Mouse (Mus musculus): ENCODE measurements at regions not wholly inside any gene's neighbourhood (a gene's known extent, or its start where the extent isn't known, plus 50 kb on each side); places are given as distances from the start of the nearest gene placed in this dataset.

GRCm38 (mm10) chr5:116776450-116776849 is 184.8 kb upstream of the Srrm4 start:
- no peak for DNase-seq (ENCODE audit: low spot score)
- Histone ChIP-seq H3K4me3 (ENCODE audit: low read depth, low read length) (no peak overlapping the region), H3K27ac (replicated peaks; ENCODE audit: low read depth, low read length) (no peak overlapping the region), H3K27me3 (replicated peaks; ENCODE audit: control insufficient read depth, insufficient read depth, low read length) (no peaks in the 10 kb centered on the region), H3K9ac (ENCODE audit: low read depth, low read length) (no peak overlapping the region), H3K36me3 (ENCODE audit: control insufficient read depth, insufficient read depth, low read length) (no peaks in the 10 kb centered on the region), H3K4me1 (ENCODE audit: control insufficient read depth, insufficient read depth, low read length) (no peaks in the 10 kb centered on the region), H3K4me2 (ENCODE audit: low read depth, low read length) (no peak overlapping the region), H3K9me3 (ENCODE audit: control insufficient read depth, low read length) (no peaks in the 10 kb centered on the region)
- 46% methylated on average over 2 of the region's 2 CpGs for WGBS
- no peak for ATAC-seq (ENCODE audit: low read depth)

- Histone ChIP-seq H3K27me3 (replicated peaks; ENCODE audit: control insufficient read depth, insufficient read depth, low read length) (no peaks in the 10 kb centered on the region), H3K27ac (replicated peaks; ENCODE audit: low read depth, low read length) (no peak overlapping the region), H3K4me3 (ENCODE audit: low read depth, low read length) (no peak overlapping the region), H3K9ac (ENCODE audit: low read depth, low read length) (no peak overlapping the region), H3K9me3 (ENCODE audit: control insufficient read depth, low read length) (peaks cover 7% of the 10 kb centered on the region; the same call in 1 of the 2 replicates), H3K4me2 (ENCODE audit: low read depth, low read length) (no peak overlapping the region), H3K4me1 (ENCODE audit: control insufficient read depth, insufficient read depth, low read length) (no peaks in the 10 kb centered on the region), H3K36me3 (ENCODE audit: control insufficient read depth, insufficient read depth, low read length) (no peaks in the 10 kb centered on the region)
- ATAC-seq (ENCODE audit: low read depth) (no peak), DNase-seq (ENCODE audit: low spot score) (no peak)
- WGBS, result 72% methylated on average over 2 of the region's 2 CpGs
Observed at GRCm38 (mm10) chr5:116766261-116766660, 174.6 kb upstream of the Srrm4 start.

GRCm38 (mm10) chr5:116761323-116761722 is 169.7 kb upstream of the Srrm4 start:
- WGBS, result 87% methylated on average over 6 of the region's 6 CpGs
- ATAC-seq (ENCODE audit: low read depth), result no peak
- Histone ChIP-seq H3K4me3 (ENCODE audit: low read depth, low read length) (no peak overlapping the region), H3K9ac (ENCODE audit: low read depth, low read length) (no peak overlapping the region), H3K9me3 (ENCODE audit: control insufficient read depth, low read length) (peaks cover 7% of the 10 kb centered on the region; the same call in 1 of the 2 replicates), H3K27me3 (replicated peaks; ENCODE audit: control insufficient read depth, insufficient read depth, low read length) (no peaks in the 10 kb centered on the region), H3K4me2 (ENCODE audit: low read depth, low read length) (no peak overlapping the region), H3K27ac (replicated peaks; ENCODE audit: low read depth, low read length) (no peak overlapping the region), H3K36me3 (ENCODE audit: control insufficient read depth, insufficient read depth, low read length) (no peaks in the 10 kb centered on the region), H3K4me1 (ENCODE audit: control insufficient read depth, insufficient read depth, low read length) (no peaks in the 10 kb centered on the region)
- DNase-seq (ENCODE audit: low spot score), result no peak

DNA sequence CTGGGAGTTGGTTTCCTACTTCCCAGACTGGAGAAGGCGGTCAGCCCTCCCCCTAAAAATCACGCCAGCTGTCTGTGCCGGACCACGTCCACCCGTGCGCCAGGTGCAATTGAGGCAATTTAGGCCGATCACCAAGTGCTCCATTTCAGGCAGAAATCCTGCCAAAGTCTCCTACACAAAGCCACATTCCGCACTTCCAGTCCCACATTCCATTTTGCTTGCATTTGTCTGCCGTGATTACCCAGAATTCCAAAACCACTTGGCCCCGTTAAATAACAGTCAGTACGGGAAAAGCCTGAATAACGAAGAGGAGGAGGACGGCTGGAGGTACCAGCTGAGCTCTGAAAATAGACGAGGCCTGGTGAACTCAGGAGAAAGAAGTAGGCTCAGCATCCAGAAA is 167.1 kb upstream of the Srrm4 start:
- Histone ChIP-seq H3K4me2 (ENCODE audit: low read depth, low read length) (no peak overlapping the region), H3K36me3 (ENCODE audit: control insufficient read depth, insufficient read depth, low read length) (no peaks in the 10 kb centered on the region), H3K27me3 (replicated peaks; ENCODE audit: control insufficient read depth, insufficient read depth, low read length) (no peaks in the 10 kb centered on the region), H3K9me3 (ENCODE audit: control insufficient read depth, low read length) (no peaks in the 10 kb centered on the region), H3K27ac (replicated peaks; ENCODE audit: low read depth, low read length) (no peak overlapping the region), H3K9ac (ENCODE audit: low read depth, low read length) (no peak overlapping the region), H3K4me1 (ENCODE audit: control insufficient read depth, insufficient read depth, low read length) (no peaks in the 10 kb centered on the region), H3K4me3 (ENCODE audit: low read depth, low read length) (no peak overlapping the region)
- WGBS, result 63% methylated on average over 14 of the region's 14 CpGs
- DNase-seq (ENCODE audit: low spot score) (peak; percentile 50), ATAC-seq (ENCODE audit: low read depth) (no peak)

DNA sequence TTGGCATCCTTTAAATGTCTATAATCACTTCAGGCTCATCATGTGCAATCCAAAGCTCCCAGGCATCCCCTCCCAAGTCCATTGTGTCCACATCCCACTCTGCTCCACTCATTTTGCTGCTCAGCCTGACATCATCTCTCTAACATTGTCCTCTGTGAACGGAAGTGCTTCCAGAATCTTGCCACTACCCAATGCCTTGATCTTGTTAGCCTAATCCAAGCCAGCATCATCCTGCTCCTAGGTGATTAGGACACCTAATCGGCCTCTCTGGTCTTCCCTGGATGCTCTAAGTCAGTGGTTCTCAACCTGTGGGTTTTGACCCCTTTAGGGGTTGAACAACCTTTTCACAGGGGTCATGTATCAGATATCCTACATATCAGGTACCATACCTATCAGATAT is 161.3 kb upstream of the Srrm4 start:
- H3K9me3 ChIP-seq (ENCODE audit: control insufficient read depth, low read length), result no peaks in the 10 kb centered on the region
- ATAC-seq (ENCODE audit: low read depth) (no peak), DNase-seq (ENCODE audit: low spot score) (no peak)
- no peaks in the 10 kb centered on the region for H3K27me3 ChIP-seq (replicated peaks; ENCODE audit: control insufficient read depth, insufficient read depth, low read length)
- no peak overlapping the region for H3K9ac ChIP-seq (ENCODE audit: low read depth, low read length)
- H3K4me1 ChIP-seq (ENCODE audit: control insufficient read depth, insufficient read depth, low read length), result no peaks in the 10 kb centered on the region
- no peak overlapping the region for H3K4me3 ChIP-seq (ENCODE audit: low read depth, low read length)
- H3K27ac ChIP-seq (replicated peaks; ENCODE audit: low read depth, low read length), result no peak overlapping the region
- H3K36me3 ChIP-seq (ENCODE audit: control insufficient read depth, insufficient read depth, low read length), result no peaks in the 10 kb centered on the region
- 90% methylated on average over 2 of the region's 2 CpGs for WGBS
- H3K4me2 ChIP-seq (ENCODE audit: low read depth, low read length), result no peak overlapping the region

GRCm38 (mm10) chr5:116752096-116752495 is 160.5 kb upstream of the Srrm4 start:
- no peak for ATAC-seq (ENCODE audit: low read depth)
- DNase-seq (ENCODE audit: low spot score), result peak; percentile 26
- H3K9me3 ChIP-seq (ENCODE audit: control insufficient read depth, low read length), result no peaks in the 10 kb centered on the region
- no peaks in the 10 kb centered on the region for H3K4me1 ChIP-seq (ENCODE audit: control insufficient read depth, insufficient read depth, low read length)
- H3K27me3 ChIP-seq (replicated peaks; ENCODE audit: control insufficient read depth, insufficient read depth, low read length), result no peaks in the 10 kb centered on the region
- H3K9ac ChIP-seq (ENCODE audit: low read depth, low read length), result no peak overlapping the region
- no peak overlapping the region for H3K4me2 ChIP-seq (ENCODE audit: low read depth, low read length)
- 79% methylated on average over 1 of the region's 1 CpGs for WGBS
- no peak overlapping the region for H3K4me3 ChIP-seq (ENCODE audit: low read depth, low read length)
- H3K27ac ChIP-seq (replicated peaks; ENCODE audit: low read depth, low read length), result no peak overlapping the region
- H3K36me3 ChIP-seq (ENCODE audit: control insufficient read depth, insufficient read depth, low read length), result no peaks in the 10 kb centered on the region

DNA sequence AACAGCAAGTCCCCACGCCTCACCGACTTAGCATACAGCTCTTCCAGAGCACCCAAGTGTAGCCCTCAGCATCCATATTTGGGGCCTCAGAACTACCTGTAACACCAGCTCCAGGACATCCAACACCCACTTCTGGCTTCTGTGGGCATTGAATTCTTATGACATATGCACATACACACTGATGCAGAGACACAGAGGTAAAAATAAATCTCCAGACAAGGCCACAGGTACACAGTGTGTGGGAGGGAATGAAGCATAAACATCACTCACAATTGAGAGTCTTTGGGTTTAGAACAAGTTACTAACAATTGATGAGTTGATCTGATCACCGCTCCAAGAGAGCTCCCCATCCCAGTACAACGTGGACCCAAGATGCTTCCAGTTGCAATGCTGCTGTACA is 154.2 kb upstream of the Srrm4 start:
- H3K4me2 ChIP-seq (ENCODE audit: low read depth, low read length), result no peak overlapping the region
- H3K4me3 ChIP-seq (ENCODE audit: low read depth, low read length), result no peak overlapping the region
- no peaks in the 10 kb centered on the region for H3K4me1 ChIP-seq (ENCODE audit: control insufficient read depth, insufficient read depth, low read length)
- no peak for ATAC-seq (ENCODE audit: low read depth)
- no peak overlapping the region for H3K9ac ChIP-seq (ENCODE audit: low read depth, low read length)
- no peaks in the 10 kb centered on the region for H3K27me3 ChIP-seq (replicated peaks; ENCODE audit: control insufficient read depth, insufficient read depth, low read length)
- DNase-seq (ENCODE audit: low spot score), result no peak
- H3K36me3 ChIP-seq (ENCODE audit: control insufficient read depth, insufficient read depth, low read length), result no peaks in the 10 kb centered on the region
- WGBS, result 86% methylated on average over 4 of the region's 4 CpGs
- no peaks in the 10 kb centered on the region for H3K9me3 ChIP-seq (ENCODE audit: control insufficient read depth, low read length)
- H3K27ac ChIP-seq (replicated peaks; ENCODE audit: low read depth, low read length), result no peak overlapping the region

GRCm38 (mm10) chr5:116744389-116744788 is 152.8 kb upstream of the Srrm4 start:
- H3K9me3 ChIP-seq (ENCODE audit: control insufficient read depth, low read length), result no peaks in the 10 kb centered on the region
- H3K4me3 ChIP-seq (ENCODE audit: low read depth, low read length), result no peak overlapping the region
- no peak overlapping the region for H3K9ac ChIP-seq (ENCODE audit: low read depth, low read length)
- ATAC-seq (ENCODE audit: low read depth) (no peak), DNase-seq (ENCODE audit: low spot score) (peak; percentile 29)
- no peaks in the 10 kb centered on the region for H3K27me3 ChIP-seq (replicated peaks; ENCODE audit: control insufficient read depth, insufficient read depth, low read length)
- no peak overlapping the region for H3K27ac ChIP-seq (replicated peaks; ENCODE audit: low read depth, low read length)
- no peaks in the 10 kb centered on the region for H3K36me3 ChIP-seq (ENCODE audit: control insufficient read depth, insufficient read depth, low read length)
- H3K4me1 ChIP-seq (ENCODE audit: control insufficient read depth, insufficient read depth, low read length), result no peaks in the 10 kb centered on the region
- WGBS, result 47% methylated on average over 10 of the region's 10 CpGs
- no peak overlapping the region for H3K4me2 ChIP-seq (ENCODE audit: low read depth, low read length)

DNA sequence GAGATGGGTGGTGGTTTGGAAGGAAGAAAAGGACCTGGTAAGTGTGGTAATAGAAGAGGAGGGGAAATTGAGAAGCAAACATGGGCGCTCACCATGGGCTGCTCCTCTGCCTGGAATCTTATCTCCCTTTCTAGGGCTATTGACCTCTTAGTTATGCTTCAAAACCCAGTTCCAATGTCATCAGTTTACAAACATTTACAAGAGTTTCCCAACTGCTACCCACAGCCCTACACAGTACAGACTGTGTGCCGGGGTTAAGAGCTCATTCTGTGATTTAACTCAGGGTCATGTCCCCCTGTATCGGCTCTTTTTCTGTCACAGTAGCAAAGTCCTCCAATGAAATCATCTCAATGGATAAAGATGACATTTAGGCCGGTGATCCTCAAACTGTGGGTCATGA is 144.0 kb upstream of the Srrm4 start:
- no peak overlapping the region for H3K4me2 ChIP-seq (ENCODE audit: low read depth, low read length)
- ATAC-seq (ENCODE audit: low read depth) (no peak), DNase-seq (ENCODE audit: low spot score) (no peak)
- H3K36me3 ChIP-seq (ENCODE audit: control insufficient read depth, insufficient read depth, low read length), result no peaks in the 10 kb centered on the region
- H3K27ac ChIP-seq (replicated peaks; ENCODE audit: low read depth, low read length), result no peak overlapping the region
- H3K27me3 ChIP-seq (replicated peaks; ENCODE audit: control insufficient read depth, insufficient read depth, low read length), result no peaks in the 10 kb centered on the region
- H3K4me3 ChIP-seq (ENCODE audit: low read depth, low read length), result no peak overlapping the region
- no peak overlapping the region for H3K9ac ChIP-seq (ENCODE audit: low read depth, low read length)
- WGBS, result 81% methylated on average over 4 of the region's 4 CpGs
- no peaks in the 10 kb centered on the region for H3K4me1 ChIP-seq (ENCODE audit: control insufficient read depth, insufficient read depth, low read length)
- H3K9me3 ChIP-seq (ENCODE audit: control insufficient read depth, low read length), result no peaks in the 10 kb centered on the region
